Mouse (Mus musculus) NIH3T3 (cell line): ENCODE results near the gene Rnls.
"Not testable (repeated sequence)": the region's sequence is repeated elsewhere in the genome, so short reads cannot be mapped to it uniquely, and the experiment has no call there.

Experiments used
- DNase-seq: peaks from one replicate; pipeline ENCODE4 v3.0.0-alpha.2; 2012; ENCODE audit warnings: low read depth

The Rnls gene

GRCm38 (mm10) chr19:33391651-33392382 is at the start of gene Rnls:
TSS of gene Rnls (minus strand) at chr19:33392295.
- peak; percentile 89 for DNase-seq

DNA sequence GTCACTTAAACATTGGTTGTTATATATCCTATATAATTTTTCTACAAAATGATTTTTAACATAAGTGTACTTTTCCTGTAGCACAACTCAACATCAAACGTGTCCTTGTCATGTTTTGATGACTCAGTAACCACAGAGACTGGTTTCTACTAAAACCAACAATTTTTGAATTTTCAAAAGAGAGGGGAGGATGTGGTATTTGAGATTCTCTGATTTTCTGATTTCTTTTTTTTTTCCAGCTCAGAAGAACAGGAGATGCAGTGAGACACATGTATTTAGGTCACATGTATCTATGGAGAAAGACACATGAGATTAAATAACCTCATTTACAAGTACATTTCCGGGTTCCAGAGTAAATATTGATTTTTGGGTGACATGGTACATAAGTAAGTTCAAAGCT is 37.4 kb upstream of the Rnls start:
- no peak for DNase-seq

GRCm38 (mm10) chr19:33419368-33419767 is 27.3 kb upstream of the Rnls start:
- not testable (repeated sequence) for DNase-seq

DNA sequence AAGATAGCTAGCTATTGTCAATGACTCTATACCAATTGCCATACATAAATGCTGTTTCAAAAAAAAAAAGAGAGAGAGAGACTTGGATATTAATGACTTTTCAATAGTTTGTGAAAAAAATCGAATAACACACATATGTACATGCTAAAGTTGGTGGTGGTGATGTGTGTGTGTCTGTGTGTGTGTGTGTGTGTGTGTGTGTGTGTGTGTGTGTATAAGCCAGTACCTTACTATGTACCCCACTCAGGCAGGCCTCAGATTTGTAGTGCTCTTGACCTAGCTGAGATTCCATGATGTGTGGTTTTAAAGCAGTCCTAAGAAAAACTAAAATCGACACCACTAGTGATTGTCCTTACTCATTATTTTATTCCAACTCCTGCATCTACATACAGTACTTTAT is 11.3 kb downstream of the Rnls start:
- no peak for DNase-seq

- DNase-seq, result peak; percentile 85
Observed at GRCm38 (mm10) chr19:33380386-33380785, 11.7 kb downstream of the Rnls start.

DNA sequence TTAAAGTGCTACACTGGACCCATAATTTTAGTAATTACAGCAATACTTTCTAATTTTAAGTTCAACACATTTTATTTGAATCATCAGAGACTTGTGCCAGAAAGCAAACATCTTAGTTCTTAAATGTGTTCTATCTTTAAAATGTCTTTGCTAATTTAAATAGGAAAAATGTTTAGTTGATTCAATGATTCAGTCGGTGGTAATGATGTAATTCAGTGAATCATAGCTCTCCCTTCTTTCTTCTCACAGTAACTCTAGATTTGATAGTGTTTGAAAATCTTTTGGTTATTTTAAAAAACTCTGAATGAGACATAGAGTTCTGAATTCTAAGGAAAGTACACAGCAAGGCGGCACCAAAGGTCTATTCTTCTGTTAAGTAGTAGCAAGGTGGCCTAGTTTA is 23.3 kb downstream of the Rnls start:
- no peak for DNase-seq

DNA sequence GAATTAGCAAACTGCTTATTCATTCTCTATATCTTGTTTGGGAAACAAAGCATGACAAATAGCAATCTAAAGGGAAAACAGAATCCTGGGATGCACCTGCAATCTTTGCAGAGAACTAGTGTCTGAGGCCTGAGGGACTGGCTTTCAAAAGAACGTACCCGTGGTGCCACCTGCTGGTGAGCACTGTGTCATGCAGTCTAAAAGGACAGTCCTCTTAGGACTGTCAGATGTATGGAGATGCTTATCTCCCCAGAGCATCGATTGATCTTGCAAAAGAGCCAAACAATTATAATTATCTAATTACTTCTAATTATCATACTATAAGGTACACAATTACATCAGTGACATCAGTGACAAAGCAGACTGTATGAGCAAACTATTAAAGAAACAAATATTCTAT is 25.4 kb downstream of the Rnls start:
- peak; percentile 89 for DNase-seq

DNA sequence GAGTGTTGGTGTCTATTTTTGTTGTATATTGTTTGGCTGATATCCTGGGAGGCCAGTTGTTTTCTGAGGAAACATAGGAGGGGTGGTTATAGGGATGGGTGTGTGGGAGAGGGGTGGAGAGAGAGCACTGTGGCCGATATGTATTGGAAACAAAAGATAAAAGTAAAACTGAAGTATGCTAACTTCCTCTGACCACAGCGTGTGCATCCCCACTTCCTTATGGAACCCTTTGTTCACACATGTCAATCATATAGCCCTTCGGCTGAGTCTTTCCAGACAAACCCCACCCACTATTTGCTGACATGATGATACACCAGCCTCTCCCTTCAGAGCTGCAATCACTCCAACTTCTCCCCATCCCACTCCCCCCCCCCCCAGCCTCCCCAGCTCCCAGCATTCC is 35.1 kb downstream of the Rnls start:
- no peak for DNase-seq

GRCm38 (mm10) chr19:33340119-33340518 is 52.0 kb downstream of the Rnls start:
- no peak for DNase-seq

DNA sequence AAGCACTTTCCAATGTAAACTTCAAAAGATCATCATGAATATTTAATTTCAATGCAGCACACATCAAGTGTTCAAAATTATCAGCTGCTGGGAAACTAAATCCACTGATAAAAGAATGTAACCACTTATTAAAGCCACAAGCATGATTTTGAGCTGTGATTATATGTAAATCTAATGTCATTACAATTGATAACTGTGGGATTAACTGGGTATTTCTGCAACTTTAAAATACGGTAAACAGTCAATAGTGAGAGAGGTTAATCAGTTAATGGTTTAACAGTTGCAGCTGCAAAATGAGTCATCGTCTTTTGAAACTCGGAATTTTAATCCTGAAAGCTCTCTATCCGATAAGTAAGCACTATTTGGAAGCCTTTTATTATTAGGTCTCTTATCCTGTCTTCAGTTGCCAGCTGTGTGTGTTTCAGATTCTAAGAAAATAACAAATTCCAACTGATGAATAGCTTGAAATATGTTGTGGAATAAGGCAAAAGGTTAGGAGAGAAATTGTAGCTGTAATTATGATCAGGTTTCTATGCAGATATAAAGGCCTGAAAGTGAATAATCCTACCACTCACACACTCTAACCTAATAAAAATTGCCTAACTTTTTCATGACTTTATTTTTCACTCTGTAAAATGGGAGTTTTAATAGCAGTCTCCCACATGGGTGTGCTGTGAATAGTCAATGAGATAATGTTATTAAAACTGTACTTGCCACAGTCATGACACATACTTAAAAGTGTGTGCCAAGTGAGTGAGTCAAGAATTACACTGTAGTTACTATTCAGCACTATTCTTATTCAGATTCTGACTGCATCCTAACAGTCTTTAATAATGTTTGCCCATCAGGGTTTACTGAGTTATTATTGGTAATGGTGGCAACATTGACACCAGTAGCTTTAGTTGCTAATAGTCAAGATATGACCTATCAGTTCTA is 65.1 kb downstream of the Rnls start:
- DNase-seq, result peak; percentile 54

- no peak for DNase-seq
Observed at GRCm38 (mm10) chr19:33318785-33319184, 73.3 kb downstream of the Rnls start.

DNA sequence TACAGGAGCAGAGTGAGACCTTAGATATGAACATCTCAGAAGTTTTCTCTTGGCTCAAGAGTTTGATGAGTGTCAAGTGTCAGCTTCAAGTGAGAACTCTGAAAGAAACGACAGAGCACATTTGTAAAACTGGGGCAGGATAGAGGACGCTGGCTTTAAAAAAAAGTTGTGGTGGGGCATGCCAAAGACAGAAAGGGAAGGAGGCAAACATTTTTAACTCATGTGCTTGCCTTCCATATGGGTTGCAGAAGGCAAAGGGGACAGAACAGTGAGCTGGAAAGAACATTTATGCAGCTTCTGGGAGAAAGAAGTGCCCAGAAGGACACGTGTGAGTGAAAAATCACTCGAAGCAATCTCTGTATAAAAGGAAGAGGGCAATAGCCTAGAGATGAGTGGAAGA is 75.0 kb downstream of the Rnls start:
- DNase-seq, result no peak

- no peak for DNase-seq
Observed at GRCm38 (mm10) chr19:33299726-33300292, 92.3 kb downstream of the Rnls start.

- DNase-seq, result peak; percentile 24
Observed at GRCm38 (mm10) chr19:33296338-33296737, 95.8 kb downstream of the Rnls start.

DNA sequence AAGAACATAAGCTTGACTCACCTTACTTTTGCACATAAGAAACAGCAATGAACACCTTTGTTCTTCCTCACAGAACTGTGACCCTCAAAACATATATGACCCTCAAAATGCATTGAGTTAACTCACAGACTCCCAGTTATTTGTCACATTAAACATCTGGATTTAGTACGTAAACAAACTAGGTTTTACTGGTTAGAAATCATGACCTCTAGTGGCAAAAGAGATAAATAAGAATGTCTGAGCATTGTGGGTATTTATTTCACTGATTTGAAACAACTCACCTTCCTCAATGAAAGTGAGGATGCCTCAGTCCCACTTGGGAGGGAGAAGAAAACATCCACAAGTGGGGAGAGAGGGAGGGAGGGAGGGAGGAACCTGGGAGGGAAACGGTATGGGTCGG is 109.1 kb downstream of the Rnls start:
- peak; percentile 22 for DNase-seq

- no peak for DNase-seq
Observed at GRCm38 (mm10) chr19:33276421-33276820, 115.7 kb downstream of the Rnls start.

DNA sequence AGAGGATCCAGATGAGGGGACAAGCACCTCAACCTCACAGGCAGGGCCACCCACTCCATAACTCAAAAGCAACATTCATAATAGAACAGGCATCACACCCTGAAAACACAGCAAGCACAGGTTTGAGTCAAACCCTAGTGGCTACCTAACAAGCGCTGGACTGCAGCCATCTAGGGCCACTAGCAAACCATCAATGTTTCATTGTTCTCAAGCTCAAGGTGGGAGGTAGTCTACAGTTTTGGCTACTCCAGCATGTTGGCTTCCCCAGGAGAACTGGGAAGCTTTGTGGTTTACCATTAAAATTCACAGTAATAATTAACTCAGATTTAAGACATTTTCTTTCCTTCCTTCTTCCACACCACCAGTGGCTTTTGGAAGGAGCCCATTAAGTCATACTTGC is 118.4 kb downstream of the Rnls start:
- DNase-seq, result no peak

- DNase-seq, result no peak
Observed at GRCm38 (mm10) chr19:33271571-33271970, 120.5 kb downstream of the Rnls start.

DNA sequence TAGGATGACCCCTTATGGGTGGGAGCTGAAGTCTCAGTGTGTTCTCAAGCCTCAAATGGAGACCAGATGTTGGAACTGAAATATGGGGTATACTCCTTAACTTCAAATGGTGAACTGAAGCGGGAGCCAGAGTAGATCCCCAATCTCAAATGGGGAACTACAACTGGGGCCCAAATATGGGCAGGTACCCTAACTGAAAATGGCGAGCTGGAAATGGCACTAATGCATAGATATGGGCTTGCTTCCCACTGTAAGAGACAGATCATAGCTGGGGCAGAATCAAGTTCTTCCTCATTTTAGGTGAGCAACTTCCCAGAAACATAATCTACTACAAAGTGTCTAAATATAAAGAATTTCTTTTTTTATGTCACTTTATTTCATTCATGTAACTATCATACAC is 121.9 kb downstream of the Rnls start:
- no peak for DNase-seq

DNA sequence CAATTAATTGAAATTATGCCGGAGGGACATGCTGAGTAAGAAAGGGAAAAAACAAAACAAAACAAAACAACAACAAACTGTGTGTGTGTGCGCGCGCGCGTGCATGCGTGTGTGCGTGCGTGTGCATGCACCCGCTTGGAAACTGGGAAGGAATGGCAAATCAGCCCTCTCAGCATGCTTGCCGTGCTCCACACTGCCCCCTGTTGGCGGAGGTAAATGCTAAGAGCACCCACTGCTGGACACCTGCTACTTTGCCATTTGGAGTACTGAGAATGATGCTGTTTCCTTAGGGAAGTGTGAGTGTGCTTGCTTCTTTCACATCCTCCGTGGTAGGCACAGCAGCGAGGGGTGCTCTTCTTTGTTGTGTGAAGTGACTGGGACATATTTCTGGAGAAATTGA is 124.1 kb downstream of the Rnls start:
- peak; percentile 47 for DNase-seq

GRCm38 (mm10) chr19:33265245-33265644 is 126.8 kb downstream of the Rnls start:
- DNase-seq, result no peak

DNA sequence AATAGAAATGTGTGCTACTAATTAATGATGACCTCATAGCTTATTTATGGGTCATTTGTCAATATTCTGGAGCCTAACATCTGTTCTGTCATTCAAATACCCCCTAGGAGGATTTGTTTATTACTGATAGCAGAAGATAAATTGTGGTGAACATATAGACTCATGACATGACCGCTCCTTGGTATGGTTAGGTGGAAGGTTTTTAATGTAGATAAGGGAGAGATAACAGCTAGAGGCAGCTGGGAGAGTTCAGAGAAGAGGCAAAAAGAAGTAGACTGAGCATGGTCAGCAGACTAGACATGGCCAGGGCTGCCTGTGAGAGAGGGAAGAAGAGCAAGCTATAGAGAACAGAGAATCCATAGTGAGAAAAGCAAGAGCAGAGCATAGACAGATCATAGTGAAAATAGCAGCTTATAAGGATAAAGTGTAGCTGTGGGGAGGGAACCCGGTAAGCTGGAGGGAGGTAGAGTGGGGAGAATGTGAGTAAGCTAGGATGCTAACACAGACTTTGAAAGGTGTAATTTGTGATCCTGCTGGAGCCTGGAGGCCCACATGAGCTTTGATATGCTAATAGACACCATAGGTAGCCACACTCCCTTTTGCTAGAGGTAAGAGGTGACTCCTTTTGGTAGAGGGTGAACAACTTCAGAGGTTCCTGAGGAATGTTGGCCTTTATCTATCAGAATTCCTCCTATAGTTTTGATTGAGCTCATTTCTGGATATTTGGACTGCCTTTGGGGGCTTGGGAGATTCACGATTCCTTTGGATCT is 127.7 kb downstream of the Rnls start:
- no peak for DNase-seq
